Mouse (Mus musculus): ENCODE measurements around the gene Tbc1d22b. TPM values are rescaled to one million over a fixed set of nuclear protein-coding genes. Genes with fewer than 3 reads are reported as not detected.

The Tbc1d22b gene
- total and polyA plus RNA-seq, 2 experiments from 2014 or later, result 29.3 to 38.8 TPM

DNA sequence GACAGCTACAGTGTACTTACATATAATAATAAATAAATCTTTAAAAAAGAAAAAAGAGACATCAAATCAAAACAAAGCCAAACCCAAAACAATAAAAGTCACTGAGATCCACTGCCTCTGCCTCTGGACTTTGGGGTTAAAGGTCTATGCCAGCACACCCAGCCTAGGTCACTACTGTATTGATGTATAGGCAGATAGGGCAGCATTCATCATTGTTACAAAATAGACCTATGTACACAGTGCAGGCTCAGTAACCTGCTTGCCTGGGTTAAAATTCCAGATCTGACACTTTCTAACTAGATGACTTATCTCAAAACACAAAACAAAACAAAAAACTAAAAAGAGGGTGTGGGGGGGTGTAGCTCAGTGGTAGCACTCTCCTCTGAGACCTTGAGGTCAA, 4.6 kb downstream of the Tbc1d22b start:
- no peaks in the 10 kb centered on the region for H3K36me3 ChIP-seq (ENCODE audit: insufficient read depth)
- peaks cover 13% of the 10 kb centered on the region for H3K4me1 ChIP-seq (ENCODE audit: insufficient read depth)
- no peak overlapping the region for H3K4me3 ChIP-seq (ENCODE audit: low read depth, low read length)
- DNase-seq, result no peak
- H3K27ac ChIP-seq (ENCODE audit: low read depth, low read length), result no peak overlapping the region
- no peak overlapping the region for H3K9ac ChIP-seq
- no peak overlapping the region for H3K4me2 ChIP-seq (ENCODE audit: low read depth)
- H3K9me3 ChIP-seq (ENCODE audit: low read length), result 0 out of 2 replicates have a peak, but pooled peaks cover 3% of the 10 kb centered on the region
- no peaks in the 10 kb centered on the region for H3K27me3 ChIP-seq (ENCODE audit: insufficient read depth, low read length)
- ATAC-seq, result no peak
- no peak for TF ChIP-seq CTCF (IDR thresholded peaks at IDR 0.05; ENCODE audit: low read depth)

DNA sequence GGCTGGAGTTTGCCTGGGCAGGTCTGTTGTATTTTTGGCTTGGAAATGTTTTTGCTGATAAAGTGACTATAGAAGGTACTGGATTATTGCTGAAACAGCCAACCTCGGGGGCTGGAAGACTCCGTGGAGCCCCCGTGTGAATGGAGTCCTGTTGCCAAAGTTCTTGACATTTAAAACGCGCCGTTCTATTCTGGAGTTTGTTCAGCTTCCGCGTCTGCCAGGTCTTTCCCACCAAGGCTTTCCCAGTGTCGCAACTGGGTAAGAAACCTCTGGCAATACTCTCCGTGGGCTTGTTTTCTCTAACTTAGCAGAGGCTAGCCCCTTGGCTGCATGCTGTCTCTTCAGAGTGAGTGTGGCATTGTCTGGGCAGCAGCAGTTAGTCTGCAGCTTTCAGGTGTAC, 6.9 kb downstream of the Tbc1d22b start:
- Histone ChIP-seq H3K4me3 (ENCODE audit: low read depth, low read length) (no peak overlapping the region), H3K4me2 (ENCODE audit: low read depth) (no peak overlapping the region), H3K4me1 (ENCODE audit: insufficient read depth) (no peaks in the 10 kb centered on the region), H3K27ac (ENCODE audit: low read depth, low read length) (no peak overlapping the region), H3K36me3 (ENCODE audit: insufficient read depth) (no peaks in the 10 kb centered on the region), H3K27me3 (ENCODE audit: insufficient read depth, low read length) (no peaks in the 10 kb centered on the region), H3K9ac (no peak overlapping the region), H3K9me3 (ENCODE audit: low read length) (0 out of 2 replicates have a peak, but pooled peaks cover 3% of the 10 kb centered on the region)
- DNase-seq (no peak), ATAC-seq (no peak)
- no peak for TF ChIP-seq CTCF (IDR thresholded peaks at IDR 0.05; ENCODE audit: low read depth)
- WGBS, result 82% methylated on average over 10 of the region's 10 CpGs

DNA sequence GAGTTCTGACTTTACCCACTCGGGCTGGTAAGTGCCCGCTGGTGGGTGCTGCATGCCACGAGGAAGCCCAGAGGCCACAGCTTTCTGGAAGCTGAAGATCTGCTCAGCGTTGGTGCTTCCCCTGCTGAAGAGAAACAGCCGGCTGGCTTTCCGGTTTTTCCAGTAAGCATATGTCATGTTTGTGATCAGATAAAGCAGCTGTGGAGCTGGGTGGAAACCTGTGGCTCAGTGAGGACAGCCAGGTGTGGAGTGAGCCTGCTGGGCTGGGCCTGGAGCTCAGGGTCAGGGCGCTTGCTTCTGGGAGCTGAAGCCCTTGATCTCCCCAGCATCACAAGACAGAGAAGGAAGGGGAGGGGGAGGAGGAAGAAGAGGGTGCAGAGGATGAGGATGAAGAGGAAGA, 7.3 kb downstream of the Tbc1d22b start:
- H3K9me3 ChIP-seq (ENCODE audit: low read length), result 0 out of 2 replicates have a peak, but pooled peaks cover 3% of the 10 kb centered on the region
- H3K36me3 ChIP-seq (ENCODE audit: insufficient read depth), result no peaks in the 10 kb centered on the region
- H3K27ac ChIP-seq (ENCODE audit: low read depth, low read length), result no peak overlapping the region
- H3K9ac ChIP-seq, result no peak overlapping the region
- no peak for DNase-seq
- no peak for TF ChIP-seq CTCF (IDR thresholded peaks at IDR 0.05; ENCODE audit: low read depth)
- ATAC-seq, result no peak
- 92% methylated on average over 7 of the region's 7 CpGs for WGBS
- no peak overlapping the region for H3K4me3 ChIP-seq (ENCODE audit: low read depth, low read length)
- no peaks in the 10 kb centered on the region for H3K27me3 ChIP-seq (ENCODE audit: insufficient read depth, low read length)
- no peaks in the 10 kb centered on the region for H3K4me1 ChIP-seq (ENCODE audit: insufficient read depth)
- H3K4me2 ChIP-seq (ENCODE audit: low read depth), result no peak overlapping the region

DNA sequence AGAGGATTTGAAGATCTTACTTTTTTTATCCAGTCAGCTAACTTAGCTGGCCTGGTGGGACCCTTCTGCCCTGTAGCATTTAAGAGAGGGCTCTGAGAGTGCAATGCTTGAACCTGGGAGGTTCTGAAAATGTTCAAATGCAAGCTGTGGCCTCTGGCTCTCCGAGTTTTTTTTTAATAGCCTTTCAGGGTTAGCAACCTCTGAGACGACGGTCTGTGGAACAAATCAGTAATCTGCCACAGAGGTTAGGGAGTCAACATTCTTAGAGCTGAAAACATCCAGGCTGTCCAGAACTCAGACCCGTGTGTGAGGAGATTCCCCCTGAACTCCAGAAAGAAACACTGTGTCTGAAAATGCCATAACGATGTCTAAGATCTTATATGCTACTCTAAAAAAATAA, 8.9 kb downstream of the Tbc1d22b start:
- Histone ChIP-seq H3K9me3 (ENCODE audit: low read length) (0 out of 2 replicates have a peak, but pooled peaks cover 3% of the 10 kb centered on the region), H3K36me3 (ENCODE audit: insufficient read depth) (no peaks in the 10 kb centered on the region), H3K27me3 (ENCODE audit: insufficient read depth, low read length) (no peaks in the 10 kb centered on the region), H3K4me2 (ENCODE audit: low read depth) (no peak overlapping the region), H3K4me3 (ENCODE audit: low read depth, low read length) (no peak overlapping the region), H3K9ac (no peak overlapping the region), H3K27ac (ENCODE audit: low read depth, low read length) (no peak overlapping the region), H3K4me1 (ENCODE audit: insufficient read depth) (no peaks in the 10 kb centered on the region)
- 92% methylated on average over 5 of the region's 5 CpGs for WGBS
- DNase-seq (no peak), ATAC-seq (no peak)
- no peak for TF ChIP-seq CTCF (IDR thresholded peaks at IDR 0.05; ENCODE audit: low read depth)

DNA sequence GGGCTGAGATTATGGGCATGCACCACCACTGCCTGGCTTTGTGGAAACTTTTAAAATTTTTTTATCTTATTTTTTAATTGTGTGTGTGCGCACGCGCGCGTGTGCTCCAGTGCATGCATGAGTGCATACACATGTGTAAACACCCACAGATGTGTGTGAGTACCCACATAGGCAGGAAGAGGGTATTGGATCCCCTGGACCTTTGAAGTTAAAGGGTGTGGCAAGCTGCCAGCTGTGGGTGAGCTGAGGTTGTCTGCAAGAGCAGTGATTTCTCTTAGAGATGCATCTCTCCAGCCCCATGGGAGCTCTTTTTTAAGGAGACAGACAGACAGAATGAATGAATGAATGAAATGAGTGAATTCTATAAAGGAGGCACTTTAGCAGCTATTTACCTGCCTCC, 15.9 kb downstream of the Tbc1d22b start:
- H3K27me3 ChIP-seq (ENCODE audit: insufficient read depth, low read length), result no peaks in the 10 kb centered on the region
- no peak for ATAC-seq
- no peaks in the 10 kb centered on the region for H3K9me3 ChIP-seq (ENCODE audit: low read length)
- no peak overlapping the region for H3K9ac ChIP-seq
- no peak for DNase-seq
- H3K4me3 ChIP-seq (ENCODE audit: low read depth, low read length), result no peak overlapping the region
- peaks cover 19% of the 10 kb centered on the region for H3K36me3 ChIP-seq (ENCODE audit: insufficient read depth)
- H3K4me2 ChIP-seq (ENCODE audit: low read depth), result no peak overlapping the region
- H3K27ac ChIP-seq (ENCODE audit: low read depth, low read length), result no peak overlapping the region
- TF ChIP-seq CTCF (IDR thresholded peaks at IDR 0.05; ENCODE audit: low read depth), result no peak
- WGBS, result 97% methylated on average over 5 of the region's 5 CpGs
- H3K4me1 ChIP-seq (ENCODE audit: insufficient read depth), result no peaks in the 10 kb centered on the region

DNA sequence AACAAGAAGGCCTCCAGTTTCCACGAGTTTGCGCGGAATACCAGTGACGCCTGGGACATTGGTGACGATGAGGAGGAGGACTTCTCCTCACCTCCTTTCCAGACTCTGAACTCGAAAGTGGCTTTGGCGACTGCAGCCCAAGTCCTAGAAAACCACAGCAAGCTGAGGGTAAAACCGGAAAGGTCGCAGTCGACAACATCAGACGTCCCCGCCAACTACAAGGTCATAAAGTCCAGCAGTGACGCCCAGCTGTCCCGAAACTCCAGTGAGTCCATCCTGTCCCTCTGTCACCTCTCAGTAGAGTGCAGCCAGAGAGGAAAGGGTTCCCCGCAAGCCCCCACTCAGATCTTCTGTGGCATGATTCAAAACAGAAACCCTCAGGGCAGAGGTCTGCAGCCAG, 18.9 kb downstream of the Tbc1d22b start:
- H3K9ac ChIP-seq, result no peak overlapping the region
- 92% methylated on average over 15 of the region's 15 CpGs for WGBS
- H3K36me3 ChIP-seq (ENCODE audit: insufficient read depth), result peaks cover 40% of the 10 kb centered on the region
- H3K4me1 ChIP-seq (ENCODE audit: insufficient read depth), result no peaks in the 10 kb centered on the region
- no peak for ATAC-seq
- H3K27me3 ChIP-seq (ENCODE audit: insufficient read depth, low read length), result no peaks in the 10 kb centered on the region
- no peak overlapping the region for H3K4me3 ChIP-seq (ENCODE audit: low read depth, low read length)
- no peak for TF ChIP-seq CTCF (IDR thresholded peaks at IDR 0.05; ENCODE audit: low read depth)
- no peak for DNase-seq
- no peak overlapping the region for H3K27ac ChIP-seq (ENCODE audit: low read depth, low read length)
- no peak overlapping the region for H3K4me2 ChIP-seq (ENCODE audit: low read depth)
- H3K9me3 ChIP-seq (ENCODE audit: low read length), result no peaks in the 10 kb centered on the region

DNA sequence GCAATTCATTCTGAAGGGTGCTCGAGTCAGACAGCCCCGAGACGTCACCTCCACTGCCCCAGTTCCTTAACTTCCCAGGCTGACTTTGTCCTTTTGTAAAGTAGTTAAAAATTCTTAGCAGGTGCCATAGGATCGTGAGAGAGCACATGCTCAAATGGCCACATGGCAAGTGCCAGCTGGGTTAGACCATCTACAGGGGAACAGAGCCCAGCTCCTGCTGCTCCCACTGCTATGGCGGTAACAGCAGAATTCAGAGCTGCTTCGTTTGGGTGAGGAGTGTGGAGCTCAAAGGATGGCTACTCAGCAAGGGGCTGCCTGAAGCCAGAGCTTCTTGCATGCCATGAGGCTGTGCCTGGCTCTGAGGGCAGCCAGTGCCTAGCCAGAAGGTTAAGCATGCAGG, 20.2 kb downstream of the Tbc1d22b start:
- 73% methylated on average over 6 of the region's 6 CpGs for WGBS
- no peak for ATAC-seq

More for the DNA sequence above, 20.2 kb downstream of the Tbc1d22b start:
- Histone ChIP-seq H3K27ac (ENCODE audit: low read depth, low read length) (no peak overlapping the region), H3K9me3 (ENCODE audit: low read length) (no peaks in the 10 kb centered on the region), H3K4me3 (ENCODE audit: low read depth, low read length) (no peak overlapping the region), H3K9ac (no peak overlapping the region), H3K27me3 (ENCODE audit: insufficient read depth, low read length) (no peaks in the 10 kb centered on the region), H3K36me3 (ENCODE audit: insufficient read depth) (peaks cover 52% of the 10 kb centered on the region), H3K4me2 (ENCODE audit: low read depth) (no peak overlapping the region), H3K4me1 (ENCODE audit: insufficient read depth) (no peaks in the 10 kb centered on the region)
- DNase-seq, result no peak
- no peak for TF ChIP-seq CTCF (IDR thresholded peaks at IDR 0.05; ENCODE audit: low read depth)
